In genomic region chr11:69389531-69390399, GRCm38 (mm10) we compare ENCODE assay signal across 8 mouse cellular contexts. TPM values are rescaled to one million over a fixed set of nuclear protein-coding genes. Genes with fewer than 3 reads are reported as not detected.
DNase-seq lines count a peak whose midpoint lies in the region; ATAC-seq and TF ChIP-seq lines count a peak whose summit lies in the region.
"Had no signal": no experiment of that assay in that cellular context is flagged by ENCODE, and none has a peak within 500 bp of the region (broad histone marks: within the 10 kb centered on the region; RNA-seq: fewer than 3 reads in every experiment).

No protein-coding gene starts in this region.

- intact Hi-C loops in gastrocnemius, postnatal 14 days (cut with DNase I; ENCODE audit: low total_unique reads): loop anchor here (1.0 to 5.0 kb wide), 2 partner anchors 57 to 119 kb away; no protein-coding TSS in a partner anchor

- no peak overlapping the region for H3K27ac ChIP-seq in intestine, postnatal 0 days (ENCODE audit: low read depth, low read length)
- no peak overlapping the region for H3K27ac ChIP-seq in intestine, embryonic 16.5 days (ENCODE audit: low read length)
- H3K27ac ChIP-seq: liver, embryonic 15.5 days had no signal

- no peak overlapping the region for H3K4me3 ChIP-seq in intestine, postnatal 0 days (ENCODE audit: low read depth, low read length)
- no peak overlapping the region for H3K4me3 ChIP-seq in intestine, embryonic 16.5 days (ENCODE audit: low read length)
- H3K4me3 ChIP-seq: liver, embryonic 15.5 days had no signal

- no peaks in the 10 kb centered on the region for H3K4me1 ChIP-seq in intestine, postnatal 0 days (replicated peaks; ENCODE audit: control insufficient read depth, insufficient read depth, low read length)
- 0 out of 2 replicates have a peak, but pooled peaks cover 2% of the 10 kb centered on the region for H3K4me1 ChIP-seq in intestine, embryonic 16.5 days (ENCODE audit: control insufficient read depth, insufficient read depth, low read length)

- H3K9ac ChIP-seq in intestine, postnatal 0 days (ENCODE audit: low read depth, low read length): no peak overlapping the region
- H3K9ac ChIP-seq in intestine, embryonic 16.5 days (ENCODE audit: low read depth, low read length): no peak overlapping the region
- H3K9ac ChIP-seq: liver, embryonic 15.5 days had no signal

- no peak for ATAC-seq in intestine, postnatal 0 days
- no peak for ATAC-seq in intestine, embryonic 16.5 days

- 57% methylated on average over 14 of the region's 14 CpGs for WGBS in intestine, postnatal 0 days
- WGBS in intestine, embryonic 16.5 days: 67% methylated on average over 14 of the region's 14 CpGs

- peak; percentile 58 for DNase-seq in urinary bladder, postnatal 14 days (ENCODE audit: low spot score)
- DNase-seq in urinary bladder, postnatal 10 days (ENCODE audit: low spot score): no peak
- peak; percentile 69 for DNase-seq in gastrocnemius, postnatal 14 days
- peak; percentile 61 for DNase-seq in lung, postnatal 10 days
- no peak for DNase-seq in T-cell, adult 2 months (ENCODE audit: low spot score)

- 0 out of 2 replicates have a peak overlapping the region, but pooled peaks have one; percentile 25 for H3K4me2 ChIP-seq in intestine, postnatal 0 days (replicated peaks; ENCODE audit: low read depth)
- no peak overlapping the region for H3K4me2 ChIP-seq in intestine, embryonic 16.5 days (ENCODE audit: low read depth, low read length)
- H3K4me2 ChIP-seq: liver, embryonic 15.5 days had no signal

- no peaks in the 10 kb centered on the region for H3K36me3 ChIP-seq in intestine, postnatal 0 days (ENCODE audit: control insufficient read depth, insufficient read depth)
- no peaks in the 10 kb centered on the region for H3K36me3 ChIP-seq in intestine, embryonic 16.5 days (ENCODE audit: control insufficient read depth, insufficient read depth, low read length)
- H3K36me3 ChIP-seq: liver, embryonic 15.5 days had no signal

- H3K27me3 ChIP-seq in intestine, postnatal 0 days (replicated peaks; ENCODE audit: control insufficient read depth, insufficient read depth, low read length): no peaks in the 10 kb centered on the region
- H3K27me3 ChIP-seq in intestine, embryonic 16.5 days (replicated peaks; ENCODE audit: control insufficient read depth, insufficient read depth, low read length): no peaks in the 10 kb centered on the region
- H3K27me3 ChIP-seq: liver, embryonic 15.5 days had no signal

- H3K9me3 ChIP-seq in intestine, postnatal 0 days (ENCODE audit: control insufficient read depth): no peaks in the 10 kb centered on the region
- H3K9me3 ChIP-seq in intestine, embryonic 16.5 days (ENCODE audit: control insufficient read depth, low read length): no peaks in the 10 kb centered on the region
- H3K9me3 ChIP-seq: liver, embryonic 15.5 days had no signal

- TF ChIP-seq CTCF in intestine, postnatal 0 days (IDR thresholded peaks at IDR 0.05; ENCODE audit: low read depth): no peak

RNA-seq across cellular contexts. Expression of gene Naa38, which starts 5.5 kb away (rescaled TPM):
- polyA plus RNA-seq in intestine, postnatal 0 days (2015; fragmentation: Nextera tagmentation; extraction: Ambion mirVana): 159 and 164 TPM in 2 replicates
- polyA plus RNA-seq in intestine, embryonic 16.5 days (2015; fragmentation: Nextera tagmentation; extraction: Ambion mirVana): 168 and 170 TPM in 2 replicates
- 10 to 100 TPM; 79.5 to 87.9 TPM for total RNA-seq in gastrocnemius, postnatal 14 days (2021)

RNA-seq across cellular contexts. Expression of gene Cyb5d1, which starts 5.7 kb away (rescaled TPM):
- polyA plus RNA-seq in intestine, postnatal 0 days (2015; fragmentation: Nextera tagmentation; extraction: Ambion mirVana): 8.6 and 8.9 TPM in 2 replicates
- 22.6 and 24.0 TPM in 2 replicates for polyA plus RNA-seq in intestine, embryonic 16.5 days (2015; fragmentation: Nextera tagmentation; extraction: Ambion mirVana)
- 10 to 100 TPM; 19.0 to 20.7 TPM for total RNA-seq in gastrocnemius, postnatal 14 days (2021)

RNA-seq across cellular contexts. Expression of gene Tmem88, which starts 8.3 kb away (rescaled TPM):
- polyA plus RNA-seq in intestine, postnatal 0 days (2015; fragmentation: Nextera tagmentation; extraction: Ambion mirVana): 24.1 and 24.9 TPM in 2 replicates
- polyA plus RNA-seq in intestine, embryonic 16.5 days (2015; fragmentation: Nextera tagmentation; extraction: Ambion mirVana): 30.8 and 31.0 TPM in 2 replicates
- total RNA-seq in gastrocnemius, postnatal 14 days (2021): 10 to 100 TPM; 12.8 to 15.2 TPM

RNA-seq across cellular contexts. Expression of gene Chd3, which starts 20.6 kb away (rescaled TPM):
- polyA plus RNA-seq in intestine, postnatal 0 days (2015; fragmentation: Nextera tagmentation; extraction: Ambion mirVana): 19.4 and 24.8 TPM in 2 replicates
- polyA plus RNA-seq in intestine, embryonic 16.5 days (2015; fragmentation: Nextera tagmentation; extraction: Ambion mirVana): 33.4 and 35.5 TPM in 2 replicates
- 10 to 100 TPM; 25.5 to 28.7 TPM for total RNA-seq in gastrocnemius, postnatal 14 days (2021)

RNA-seq across cellular contexts. Expression of gene Kdm6b, which starts 23.7 kb away (rescaled TPM):
- polyA plus RNA-seq in intestine, postnatal 0 days (2015; fragmentation: Nextera tagmentation; extraction: Ambion mirVana): 18.2 and 23.6 TPM in 2 replicates
- polyA plus RNA-seq in intestine, embryonic 16.5 days (2015; fragmentation: Nextera tagmentation; extraction: Ambion mirVana): 17.6 and 18.8 TPM in 2 replicates
- 10 to 100 TPM; 30.3 to 31.4 TPM for total RNA-seq in gastrocnemius, postnatal 14 days (2021)

Comparison
In these comparisons a context has a peak if more than half of its experiments do, and no peak if none do; other contexts are left out.
1. DNase-seq: peak in urinary bladder, postnatal 14 days (single experiment), gastrocnemius, postnatal 14 days (single experiment) and lung, postnatal 10 days (single experiment); none in urinary bladder, postnatal 10 days (single experiment) and T-cell, adult 2 months (single experiment).